Mouse (Mus musculus): Measurements from ENCODE around the gene Abcc8. TPM values are rescaled to one million over a fixed set of nuclear protein-coding genes. Genes with fewer than 3 reads are reported as not detected.

Gene Abcc8
- polyA plus RNA-seq, 1 experiment, result 1.2 TPM

GRCm38 (mm10) chr7:46084024-46084423 lies 95.8 kb downstream of the Abcc8 start:
- TF ChIP-seq POLR2A (IDR thresholded peaks at IDR 0.05; ENCODE audit: borderline replicate concordance, extremely low read depth, low read depth, low read length) (no peak), CTCF (IDR thresholded peaks at IDR 0.05; ENCODE audit: insufficient read depth, low read length) (no peak)
- WGBS, result 75% methylated on average over 10 of the region's 10 CpGs

GRCm38 (mm10) chr7:46077675-46078074 lies 102.2 kb downstream of the Abcc8 start:
- 73% methylated on average over 12 of the region's 12 CpGs for WGBS
- no peak for DNase-seq
- H3K4me3 ChIP-seq (replicated peaks; ENCODE audit: extremely low read depth, low read depth, low read length), result no peak overlapping the region
- no peaks in the 10 kb centered on the region for H3K4me1 ChIP-seq (ENCODE audit: control insufficient read depth, insufficient read depth, low read length)
- TF ChIP-seq POLR2A (IDR thresholded peaks at IDR 0.05; ENCODE audit: borderline replicate concordance, extremely low read depth, low read depth, low read length), result no peak
- TF ChIP-seq CTCF (IDR thresholded peaks at IDR 0.05; ENCODE audit: insufficient read depth, low read length), result no peak

More at GRCm38 (mm10) chr7:46084024-46084423, 95.8 kb downstream of the Abcc8 start:
- DNase-seq, result no peak
- Histone ChIP-seq H3K4me1 (ENCODE audit: control insufficient read depth, insufficient read depth, low read length) (0 out of 2 replicates have a peak, but pooled peaks cover 2% of the 10 kb centered on the region), H3K4me3 (replicated peaks; ENCODE audit: extremely low read depth, low read depth, low read length) (no peak overlapping the region)

- DNase-seq, result no peak
- no peak for TF ChIP-seq CTCF (IDR thresholded peaks at IDR 0.05; ENCODE audit: insufficient read depth, low read length)
- TF ChIP-seq POLR2A (IDR thresholded peaks at IDR 0.05; ENCODE audit: borderline replicate concordance, extremely low read depth, low read depth, low read length), result no peak
- Histone ChIP-seq H3K4me3 (replicated peaks; ENCODE audit: extremely low read depth, low read depth, low read length) (no peak overlapping the region), H3K4me1 (ENCODE audit: control insufficient read depth, insufficient read depth, low read length) (no peaks in the 10 kb centered on the region)
- WGBS, result 82% methylated on average over 7 of the region's 7 CpGs
Observed at GRCm38 (mm10) chr7:46076844-46077243, 103.0 kb downstream of the Abcc8 start.

GRCm38 (mm10) chr7:46068831-46069230 lies 111.0 kb downstream of the Abcc8 start:
- WGBS, result 89% methylated on average over 8 of the region's 8 CpGs
- no peak for DNase-seq
- TF ChIP-seq CTCF (IDR thresholded peaks at IDR 0.05; ENCODE audit: insufficient read depth, low read length) (no peak), POLR2A (IDR thresholded peaks at IDR 0.05; ENCODE audit: borderline replicate concordance, extremely low read depth, low read depth, low read length) (no peak)
- Histone ChIP-seq H3K4me1 (ENCODE audit: control insufficient read depth, insufficient read depth, low read length) (no peaks in the 10 kb centered on the region), H3K4me3 (replicated peaks; ENCODE audit: extremely low read depth, low read depth, low read length) (no peak overlapping the region)

- TF ChIP-seq CTCF (IDR thresholded peaks at IDR 0.05; ENCODE audit: insufficient read depth, low read length) (no peak), POLR2A (IDR thresholded peaks at IDR 0.05; ENCODE audit: borderline replicate concordance, extremely low read depth, low read depth, low read length) (no peak)
- 90% methylated on average over 6 of the region's 6 CpGs for WGBS
Observed at GRCm38 (mm10) chr7:46063296-46063695, 116.5 kb downstream of the Abcc8 start.

GRCm38 (mm10) chr7:46061614-46062013 lies 118.2 kb downstream of the Abcc8 start:
- TF ChIP-seq CTCF (IDR thresholded peaks at IDR 0.05; ENCODE audit: insufficient read depth, low read length), result no peak
- TF ChIP-seq POLR2A (IDR thresholded peaks at IDR 0.05; ENCODE audit: borderline replicate concordance, extremely low read depth, low read depth, low read length), result no peak
- no peak for DNase-seq
- no peak overlapping the region for H3K4me3 ChIP-seq (replicated peaks; ENCODE audit: extremely low read depth, low read depth, low read length)
- 91% methylated on average over 16 of the region's 16 CpGs for WGBS
- H3K4me1 ChIP-seq (ENCODE audit: control insufficient read depth, insufficient read depth, low read length), result no peaks in the 10 kb centered on the region

More at GRCm38 (mm10) chr7:46063296-46063695, 116.5 kb downstream of the Abcc8 start:
- Histone ChIP-seq H3K4me1 (ENCODE audit: control insufficient read depth, insufficient read depth, low read length) (no peaks in the 10 kb centered on the region), H3K4me3 (replicated peaks; ENCODE audit: extremely low read depth, low read depth, low read length) (no peak overlapping the region)
- no peak for DNase-seq

GRCm38 (mm10) chr7:46060688-46061087 lies 119.1 kb downstream of the Abcc8 start:
- no peaks in the 10 kb centered on the region for H3K4me1 ChIP-seq (ENCODE audit: control insufficient read depth, insufficient read depth, low read length)
- H3K4me3 ChIP-seq (replicated peaks; ENCODE audit: extremely low read depth, low read depth, low read length), result no peak overlapping the region
- no peak for DNase-seq
- no peak for TF ChIP-seq POLR2A (IDR thresholded peaks at IDR 0.05; ENCODE audit: borderline replicate concordance, extremely low read depth, low read depth, low read length)
- TF ChIP-seq CTCF (IDR thresholded peaks at IDR 0.05; ENCODE audit: insufficient read depth, low read length), result no peak
- WGBS, result 95% methylated on average over 8 of the region's 8 CpGs

GRCm38 (mm10) chr7:46058882-46059281 lies 121.0 kb downstream of the Abcc8 start:
- DNase-seq, result no peak
- WGBS, result 82% methylated on average over 11 of the region's 11 CpGs
- H3K4me1 ChIP-seq (ENCODE audit: control insufficient read depth, insufficient read depth, low read length), result no peaks in the 10 kb centered on the region
- TF ChIP-seq POLR2A (IDR thresholded peaks at IDR 0.05; ENCODE audit: borderline replicate concordance, extremely low read depth, low read depth, low read length) (no peak), CTCF (IDR thresholded peaks at IDR 0.05; ENCODE audit: insufficient read depth, low read length) (no peak)
- peak overlapping the region; percentile 4 for H3K4me3 ChIP-seq (replicated peaks; ENCODE audit: extremely low read depth, low read depth, low read length)

Other genes with a start within 250 kb of the Abcc8 start
- gene Abcc6, start 149.7 kb downstream of the Abcc8 start, polyA plus RNA-seq (2012; rRNA removed), result 1.5 TPM in 2 replicates
- 27.8 and 34.0 TPM in 2 replicates for gene Nomo1, start 146.3 kb downstream of the Abcc8 start, polyA plus RNA-seq (2012; rRNA removed)
- 4.9 and 5.3 TPM in 2 replicates for gene Kcnj11, start 79.3 kb downstream of the Abcc8 start, polyA plus RNA-seq (2012; rRNA removed)
- gene Ush1c, start 58.5 kb upstream of the Abcc8 start, polyA plus RNA-seq (2012; rRNA removed), result 0.36 TPM in 1 of 2 replicates, not detected in the other
- not detected in 2 replicates for gene Otog, start 61.0 kb upstream of the Abcc8 start, polyA plus RNA-seq (2012; rRNA removed)
- gene Myod1, start 196.4 kb upstream of the Abcc8 start, polyA plus RNA-seq (2012; rRNA removed), result 1.1 TPM in 1 of 2 replicates, not detected in the other
- gene Kcnc1, start 216.5 kb upstream of the Abcc8 start, polyA plus RNA-seq (2012; rRNA removed), result 0.32 and 0.40 TPM in 2 replicates